Mouse (Mus musculus): Measurements from ENCODE around the gene Clmp. TPM values are rescaled to one million over a fixed set of nuclear protein-coding genes. Genes with fewer than 3 reads are reported as not detected.

Clmp gene
- polyA plus RNA-seq, 1 experiment from 2014 or later = 23.0 TPM

DNA sequence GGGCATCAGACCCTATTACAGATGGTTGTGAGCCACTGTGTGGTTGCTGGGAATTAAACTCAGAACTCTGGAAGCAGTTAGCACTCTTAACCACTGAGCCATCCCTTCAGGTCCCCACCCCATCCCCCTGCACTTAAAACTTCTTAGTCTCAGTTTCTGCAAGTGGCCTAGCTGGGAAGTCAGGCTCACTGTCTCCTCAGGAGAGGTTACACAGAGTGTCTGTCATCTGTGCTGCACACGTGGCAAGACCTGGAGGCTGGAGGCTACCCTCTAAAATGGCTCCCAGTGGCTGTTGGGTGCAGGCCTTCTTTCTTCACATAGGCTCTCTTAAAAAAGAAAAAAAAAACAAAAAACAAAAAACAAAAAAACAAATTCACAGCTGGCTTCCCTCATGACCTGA is 90.3 kb downstream of the Clmp start:
- 33% methylated on average over 1 of the region's 1 CpGs for WGBS
- H3K4me2 ChIP-seq (replicated peaks; ENCODE audit: low read depth) = no peak overlapping the region
- H3K9me3 ChIP-seq (ENCODE audit: control insufficient read depth) = no peaks in the 10 kb centered on the region
- ATAC-seq = peak; percentile 46; the same call in 1 of the 2 replicates
- peak overlapping the region; percentile 75 for H3K27ac ChIP-seq (ENCODE audit: low read depth, low read length)
- H3K36me3 ChIP-seq (ENCODE audit: control insufficient read depth, insufficient read depth) = peaks cover 5% of the 10 kb centered on the region; the same call in 1 of the 2 replicates
- H3K4me3 ChIP-seq (ENCODE audit: low read depth, low read length) = no peak overlapping the region
- 0 out of 2 replicates have a peak, but pooled peaks cover 2% of the 10 kb centered on the region for H3K4me1 ChIP-seq (replicated peaks; ENCODE audit: control insufficient read depth, insufficient read depth, low read length)
- no peak overlapping the region for H3K9ac ChIP-seq (ENCODE audit: low read depth, low read length)
- H3K27me3 ChIP-seq (replicated peaks; ENCODE audit: control insufficient read depth, insufficient read depth, low read length) = no peaks in the 10 kb centered on the region
- TF ChIP-seq CTCF (IDR thresholded peaks at IDR 0.05; ENCODE audit: low read depth) = peak; percentile 28; the same call in 1 of the 2 replicates

DNA sequence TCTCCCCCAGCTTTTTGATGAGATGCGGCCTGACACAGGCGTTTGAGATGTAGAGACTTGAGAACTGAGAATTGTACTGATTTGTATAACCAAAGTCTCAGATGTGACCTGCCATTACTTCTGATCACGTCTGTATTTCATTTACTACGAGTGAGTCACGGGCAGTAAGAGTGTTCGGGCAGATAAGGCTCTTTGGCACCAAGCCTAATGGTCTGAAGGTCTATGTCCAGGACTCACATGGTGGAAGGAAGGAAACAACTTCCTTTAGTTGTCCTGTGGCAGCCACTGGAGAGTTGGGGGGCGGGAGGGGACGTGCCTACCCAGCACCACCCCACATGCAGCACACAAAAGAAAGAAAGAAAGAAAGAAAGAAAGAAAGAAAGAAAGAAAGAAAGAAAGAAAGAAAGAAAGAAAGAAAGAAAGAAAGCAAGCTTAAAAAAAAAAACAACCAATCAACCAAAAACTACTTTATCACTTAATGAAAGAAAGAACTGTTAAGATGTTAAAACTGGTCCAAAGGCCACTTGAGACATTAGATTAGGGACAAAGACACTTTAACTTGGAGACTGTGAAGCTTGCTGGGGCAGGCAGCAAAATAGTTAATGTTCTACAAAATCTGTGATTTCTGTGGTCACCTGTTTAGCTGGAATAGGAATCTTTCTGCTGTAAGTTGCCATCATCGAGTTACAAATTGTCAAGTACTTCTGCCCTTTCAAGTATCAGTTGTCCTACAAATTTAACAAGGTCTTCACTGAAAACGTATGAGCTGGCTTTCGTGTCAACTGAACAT is 90.9 kb downstream of the Clmp start:
- 39% methylated on average over 11 of the region's 11 CpGs for WGBS
- H3K36me3 ChIP-seq (ENCODE audit: control insufficient read depth, insufficient read depth) = peaks cover 5% of the 10 kb centered on the region; the same call in 1 of the 2 replicates
- no peak overlapping the region for H3K9ac ChIP-seq (ENCODE audit: low read depth, low read length)
- no peak for TF ChIP-seq CTCF (IDR thresholded peaks at IDR 0.05; ENCODE audit: low read depth)
- H3K27me3 ChIP-seq (replicated peaks; ENCODE audit: control insufficient read depth, insufficient read depth, low read length) = no peaks in the 10 kb centered on the region
- no peak overlapping the region for H3K4me3 ChIP-seq (ENCODE audit: low read depth, low read length)
- peak overlapping the region; percentile 75 for H3K27ac ChIP-seq (ENCODE audit: low read depth, low read length)
- H3K4me1 ChIP-seq (replicated peaks; ENCODE audit: control insufficient read depth, insufficient read depth, low read length) = 0 out of 2 replicates have a peak, but pooled peaks cover 2% of the 10 kb centered on the region
- no peaks in the 10 kb centered on the region for H3K9me3 ChIP-seq (ENCODE audit: control insufficient read depth)
- H3K4me2 ChIP-seq (replicated peaks; ENCODE audit: low read depth) = 0 out of 2 replicates have a peak overlapping the region, but pooled peaks have one; percentile 18
- ATAC-seq = peak; percentile 94

DNA sequence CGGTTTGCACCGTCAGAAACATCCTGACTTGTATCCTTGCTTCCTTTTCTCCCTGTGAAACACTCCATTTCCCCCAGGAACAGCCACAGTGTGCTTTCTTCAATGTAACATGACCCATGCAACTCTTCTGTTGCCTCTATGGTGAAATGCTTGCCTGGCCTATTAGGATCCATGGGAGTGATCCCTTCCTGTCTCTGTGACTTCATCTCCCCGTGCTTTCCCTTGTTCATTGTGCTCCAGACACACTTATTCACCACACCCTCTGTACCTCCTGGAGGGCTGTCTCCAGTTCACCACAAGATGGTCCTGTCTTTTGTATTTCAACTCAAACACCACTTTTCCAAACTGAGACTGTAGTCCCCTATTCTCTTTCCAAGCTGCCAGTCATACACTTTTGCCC is 94.3 kb downstream of the Clmp start:
- Histone ChIP-seq H3K4me3 (ENCODE audit: low read depth, low read length) (no peak overlapping the region), H3K9me3 (ENCODE audit: control insufficient read depth) (no peaks in the 10 kb centered on the region), H3K27me3 (replicated peaks; ENCODE audit: control insufficient read depth, insufficient read depth, low read length) (no peaks in the 10 kb centered on the region), H3K9ac (ENCODE audit: low read depth, low read length) (no peak overlapping the region), H3K27ac (ENCODE audit: low read depth, low read length) (no peak overlapping the region), H3K4me1 (replicated peaks; ENCODE audit: control insufficient read depth, insufficient read depth, low read length) (0 out of 2 replicates have a peak, but pooled peaks cover 6% of the 10 kb centered on the region), H3K36me3 (ENCODE audit: control insufficient read depth, insufficient read depth) (no peaks in the 10 kb centered on the region), H3K4me2 (replicated peaks; ENCODE audit: low read depth) (no peak overlapping the region)
- 66% methylated on average over 3 of the region's 3 CpGs for WGBS
- no peak for ATAC-seq
- no peak for TF ChIP-seq CTCF (IDR thresholded peaks at IDR 0.05; ENCODE audit: low read depth)

DNA sequence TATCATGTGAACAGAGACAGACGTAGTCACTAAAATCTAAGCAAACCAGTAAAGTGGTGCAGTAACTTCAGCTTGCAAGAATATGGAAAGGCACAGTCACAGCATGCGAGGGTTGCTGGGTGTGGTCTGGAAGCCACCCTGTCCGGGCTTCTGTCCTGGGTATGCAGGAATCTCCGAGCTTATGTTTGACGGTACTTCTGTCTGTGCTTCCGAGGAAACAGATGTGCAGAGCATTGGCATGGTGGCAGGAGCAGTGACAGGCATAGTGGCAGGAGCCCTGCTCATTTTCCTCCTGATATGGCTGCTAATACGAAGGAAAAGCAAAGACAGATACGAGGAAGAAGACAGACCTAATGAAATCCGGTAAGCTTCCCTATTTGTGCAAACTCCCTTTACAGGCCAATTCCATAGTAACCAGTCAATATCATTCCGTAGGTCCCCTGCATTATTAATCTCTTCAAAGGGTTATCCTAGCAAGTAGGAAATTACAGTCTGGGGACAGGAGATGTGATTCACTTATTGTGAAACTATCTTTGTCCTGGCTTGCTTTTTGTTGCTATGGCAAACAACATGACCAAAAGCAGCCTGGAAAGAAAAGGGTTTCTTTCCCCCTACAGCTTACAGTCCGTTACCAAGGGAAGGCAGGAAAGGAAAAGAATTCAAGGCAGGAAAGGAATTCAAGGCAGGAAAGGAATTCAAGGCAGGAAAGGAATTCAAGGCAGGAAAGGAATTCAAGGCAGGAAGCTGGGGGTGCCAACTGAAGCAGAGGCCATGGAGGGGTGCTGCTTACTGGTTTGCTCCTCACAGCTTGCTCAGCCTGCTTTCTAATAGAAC is 95.3 kb downstream of the Clmp start:
- Histone ChIP-seq H3K9me3 (ENCODE audit: control insufficient read depth) (no peaks in the 10 kb centered on the region), H3K4me2 (replicated peaks; ENCODE audit: low read depth) (peak overlapping the region; percentile 6; the same call in 1 of the 2 replicates), H3K9ac (ENCODE audit: low read depth, low read length) (no peak overlapping the region), H3K4me1 (replicated peaks; ENCODE audit: control insufficient read depth, insufficient read depth, low read length) (0 out of 2 replicates have a peak, but pooled peaks cover 6% of the 10 kb centered on the region), H3K27ac (ENCODE audit: low read depth, low read length) (peak overlapping the region; percentile 83), H3K36me3 (ENCODE audit: control insufficient read depth, insufficient read depth) (no peaks in the 10 kb centered on the region), H3K27me3 (replicated peaks; ENCODE audit: control insufficient read depth, insufficient read depth, low read length) (no peaks in the 10 kb centered on the region), H3K4me3 (ENCODE audit: low read depth, low read length) (no peak overlapping the region)
- no peak for ATAC-seq
- no peak for TF ChIP-seq CTCF (IDR thresholded peaks at IDR 0.05; ENCODE audit: low read depth)
- 54% methylated on average over 11 of the region's 11 CpGs for whole genome bisulfite sequencing

DNA sequence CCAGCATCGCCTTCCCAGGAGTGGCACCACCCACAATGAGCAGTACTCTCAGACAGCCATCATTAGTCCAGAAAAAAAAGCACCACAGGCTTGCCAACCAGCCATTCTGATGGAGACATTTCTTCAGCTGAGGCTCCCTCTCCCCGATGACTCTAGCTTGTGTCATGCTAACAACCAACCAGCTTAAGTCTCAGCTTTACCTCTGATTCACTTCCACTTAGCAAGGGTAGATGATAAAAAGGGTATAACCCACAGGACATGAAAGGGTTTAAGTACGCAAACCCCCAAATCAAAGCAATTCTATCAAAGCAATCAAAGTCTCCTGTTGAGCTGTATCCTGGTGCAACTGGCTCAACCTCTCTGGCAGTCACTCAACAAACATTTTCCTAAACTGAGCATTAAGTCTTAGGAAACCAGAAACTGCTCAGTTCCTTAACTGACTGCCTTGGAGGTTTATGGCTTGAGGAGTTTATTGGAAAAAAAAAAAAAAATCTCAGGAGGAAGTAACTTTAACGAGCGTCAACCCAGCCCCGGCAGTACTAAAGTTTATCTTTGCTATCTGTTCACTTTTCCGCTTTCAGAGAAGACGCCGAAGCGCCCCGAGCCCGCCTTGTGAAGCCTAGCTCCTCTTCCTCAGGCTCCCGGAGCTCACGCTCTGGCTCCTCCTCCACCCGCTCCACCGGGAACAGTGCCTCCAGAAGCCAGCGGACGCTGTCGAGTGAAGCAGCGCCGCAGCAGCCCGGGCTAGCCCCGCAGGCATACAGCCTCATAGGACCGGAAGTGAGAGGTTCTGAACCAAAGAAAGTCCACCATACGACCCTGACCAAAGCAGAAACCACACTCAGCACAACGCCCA is 96.2 kb downstream of the Clmp start:
- peak; percentile 66 for ATAC-seq
- H3K9ac ChIP-seq (ENCODE audit: low read depth, low read length) = peak overlapping the region; percentile 18; the same call in 1 of the 2 replicates
- H3K4me3 ChIP-seq (ENCODE audit: low read depth, low read length) = peak overlapping the region; percentile 9; the same call in 1 of the 2 replicates
- no peaks in the 10 kb centered on the region for H3K9me3 ChIP-seq (ENCODE audit: control insufficient read depth)
- 19% methylated on average over 26 of the region's 26 CpGs for WGBS
- H3K4me2 ChIP-seq (replicated peaks; ENCODE audit: low read depth) = peak overlapping the region; percentile 53
- peak; percentile 13; the same call in 1 of the 2 replicates for TF ChIP-seq CTCF (IDR thresholded peaks at IDR 0.05; ENCODE audit: low read depth)
- no peaks in the 10 kb centered on the region for H3K36me3 ChIP-seq (ENCODE audit: control insufficient read depth, insufficient read depth)
- H3K4me1 ChIP-seq (replicated peaks; ENCODE audit: control insufficient read depth, insufficient read depth, low read length) = 0 out of 2 replicates have a peak, but pooled peaks cover 6% of the 10 kb centered on the region
- H3K27me3 ChIP-seq (replicated peaks; ENCODE audit: control insufficient read depth, insufficient read depth, low read length) = no peaks in the 10 kb centered on the region
- H3K27ac ChIP-seq (ENCODE audit: low read depth, low read length) = peak overlapping the region; percentile 83
